Mouse (Mus musculus): ENCODE measurements around the gene 9930021J03Rik. TPM values are rescaled to one million over a fixed set of nuclear protein-coding genes. Genes with fewer than 3 reads are reported as not detected.

9930021J03Rik gene
- polyA plus RNA-seq, 1 experiment from 2014 or later = 8.1 TPM

GRCm38 (mm10) chr19:29838636-29839135 is 32.9 kb upstream of the 9930021J03Rik start:
- DNase-seq (ENCODE audit: low spot score) = no peak
- Histone ChIP-seq H3K27ac (ENCODE audit: low read depth, low read length) (no peak overlapping the region), H3K4me3 (ENCODE audit: low read depth, low read length) (no peak overlapping the region), H3K27me3 (ENCODE audit: control insufficient read depth, insufficient read depth, low read length) (peaks cover 7% of the 10 kb centered on the region; the same call in 1 of the 2 replicates), H3K4me2 (ENCODE audit: low read depth, low read length, severe bottlenecking) (no peak overlapping the region), H3K36me3 (ENCODE audit: control insufficient read depth, insufficient read depth, low read length) (no peaks in the 10 kb centered on the region), H3K4me1 (replicated peaks; ENCODE audit: control insufficient read depth, insufficient read depth, low read length) (peaks cover 4% of the 10 kb centered on the region; the same call in 1 of the 2 replicates), H3K9ac (ENCODE audit: low read length) (no peak overlapping the region), H3K9me3 (ENCODE audit: control insufficient read depth, low read length) (no peaks in the 10 kb centered on the region)
- WGBS = 80% methylated on average over 3 of the region's 3 CpGs
- no peak for ATAC-seq (replicated peaks; ENCODE audit: low FRiP score)

- H3K4me1 ChIP-seq (replicated peaks; ENCODE audit: control insufficient read depth, insufficient read depth, low read length) = no peaks in the 10 kb centered on the region
- H3K36me3 ChIP-seq (ENCODE audit: control insufficient read depth, insufficient read depth, low read length) = no peaks in the 10 kb centered on the region
- H3K4me3 ChIP-seq (ENCODE audit: low read depth, low read length) = no peak overlapping the region
- 45% methylated on average over 1 of the region's 1 CpGs for WGBS
- no peak for ATAC-seq (replicated peaks; ENCODE audit: low FRiP score)
- H3K27ac ChIP-seq (ENCODE audit: low read depth, low read length) = no peak overlapping the region
- no peak overlapping the region for H3K9ac ChIP-seq (ENCODE audit: low read length)
- H3K27me3 ChIP-seq (ENCODE audit: control insufficient read depth, insufficient read depth, low read length) = peaks cover 7% of the 10 kb centered on the region; the same call in 1 of the 2 replicates
- no peaks in the 10 kb centered on the region for H3K9me3 ChIP-seq (ENCODE audit: control insufficient read depth, low read length)
- no peak overlapping the region for H3K4me2 ChIP-seq (ENCODE audit: low read depth, low read length, severe bottlenecking)
- no peak for DNase-seq (ENCODE audit: low spot score)
Measured at GRCm38 (mm10) chr19:29838171-29838570, 32.4 kb upstream of the 9930021J03Rik start.

GRCm38 (mm10) chr19:29835364-29836034 is 29.7 kb upstream of the 9930021J03Rik start:
- Histone ChIP-seq H3K4me1 (replicated peaks; ENCODE audit: control insufficient read depth, insufficient read depth, low read length) (no peaks in the 10 kb centered on the region), H3K4me2 (ENCODE audit: low read depth, low read length, severe bottlenecking) (no peak overlapping the region), H3K27me3 (ENCODE audit: control insufficient read depth, insufficient read depth, low read length) (peaks cover 2% of the 10 kb centered on the region; the same call in 1 of the 2 replicates), H3K9me3 (ENCODE audit: control insufficient read depth, low read length) (no peaks in the 10 kb centered on the region), H3K9ac (ENCODE audit: low read length) (no peak overlapping the region), H3K36me3 (ENCODE audit: control insufficient read depth, insufficient read depth, low read length) (no peaks in the 10 kb centered on the region), H3K4me3 (ENCODE audit: low read depth, low read length) (no peak overlapping the region), H3K27ac (ENCODE audit: low read depth, low read length) (no peak overlapping the region)
- ATAC-seq (replicated peaks; ENCODE audit: low FRiP score) = no peak
- DNase-seq (ENCODE audit: low spot score) = no peak
- WGBS = 73% methylated on average over 3 of the region's 3 CpGs

- ATAC-seq (replicated peaks; ENCODE audit: low FRiP score) = no peak
- Histone ChIP-seq H3K36me3 (ENCODE audit: control insufficient read depth, insufficient read depth, low read length) (no peaks in the 10 kb centered on the region), H3K27me3 (ENCODE audit: control insufficient read depth, insufficient read depth, low read length) (no peaks in the 10 kb centered on the region), H3K9ac (ENCODE audit: low read length) (no peak overlapping the region), H3K9me3 (ENCODE audit: control insufficient read depth, low read length) (no peaks in the 10 kb centered on the region), H3K4me2 (ENCODE audit: low read depth, low read length, severe bottlenecking) (no peak overlapping the region), H3K4me3 (ENCODE audit: low read depth, low read length) (no peak overlapping the region), H3K4me1 (replicated peaks; ENCODE audit: control insufficient read depth, insufficient read depth, low read length) (no peaks in the 10 kb centered on the region), H3K27ac (ENCODE audit: low read depth, low read length) (no peak overlapping the region)
- no peak for DNase-seq (ENCODE audit: low spot score)
- 78% methylated on average over 2 of the region's 2 CpGs for WGBS
Measured at GRCm38 (mm10) chr19:29830911-29831310, 25.1 kb upstream of the 9930021J03Rik start.

- Histone ChIP-seq H3K9me3 (ENCODE audit: control insufficient read depth, low read length) (no peaks in the 10 kb centered on the region), H3K36me3 (ENCODE audit: control insufficient read depth, insufficient read depth, low read length) (no peaks in the 10 kb centered on the region), H3K27ac (ENCODE audit: low read depth, low read length) (no peak overlapping the region), H3K4me3 (ENCODE audit: low read depth, low read length) (no peak overlapping the region), H3K9ac (ENCODE audit: low read length) (no peak overlapping the region), H3K27me3 (ENCODE audit: control insufficient read depth, insufficient read depth, low read length) (no peaks in the 10 kb centered on the region), H3K4me2 (ENCODE audit: low read depth, low read length, severe bottlenecking) (no peak overlapping the region), H3K4me1 (replicated peaks; ENCODE audit: control insufficient read depth, insufficient read depth, low read length) (no peaks in the 10 kb centered on the region)
- DNase-seq (ENCODE audit: low spot score) (no peak), ATAC-seq (replicated peaks; ENCODE audit: low FRiP score) (no peak)
- WGBS = 80% methylated on average over 5 of the region's 5 CpGs
Measured at GRCm38 (mm10) chr19:29828558-29828957, 22.8 kb upstream of the 9930021J03Rik start.

GRCm38 (mm10) chr19:29826686-29827085 is 20.9 kb upstream of the 9930021J03Rik start:
- DNase-seq (ENCODE audit: low spot score) (no peak), ATAC-seq (replicated peaks; ENCODE audit: low FRiP score) (no peak)
- 81% methylated on average over 1 of the region's 1 CpGs for WGBS

GRCm38 (mm10) chr19:29825003-29825402 is 19.2 kb upstream of the 9930021J03Rik start:
- H3K4me1 ChIP-seq (replicated peaks; ENCODE audit: control insufficient read depth, insufficient read depth, low read length) = no peaks in the 10 kb centered on the region
- H3K4me3 ChIP-seq (ENCODE audit: low read depth, low read length) = no peak overlapping the region
- no peaks in the 10 kb centered on the region for H3K27me3 ChIP-seq (ENCODE audit: control insufficient read depth, insufficient read depth, low read length)
- ATAC-seq (replicated peaks; ENCODE audit: low FRiP score) (no peak), DNase-seq (ENCODE audit: low spot score) (no peak)
- H3K36me3 ChIP-seq (ENCODE audit: control insufficient read depth, insufficient read depth, low read length) = no peaks in the 10 kb centered on the region
- H3K9ac ChIP-seq (ENCODE audit: low read length) = no peak overlapping the region
- no peak overlapping the region for H3K27ac ChIP-seq (ENCODE audit: low read depth, low read length)
- H3K4me2 ChIP-seq (ENCODE audit: low read depth, low read length, severe bottlenecking) = no peak overlapping the region
- WGBS = 71% methylated on average over 2 of the region's 2 CpGs
- no peaks in the 10 kb centered on the region for H3K9me3 ChIP-seq (ENCODE audit: control insufficient read depth, low read length)

More at GRCm38 (mm10) chr19:29826686-29827085, 20.9 kb upstream of the 9930021J03Rik start:
- no peak overlapping the region for H3K4me2 ChIP-seq (ENCODE audit: low read depth, low read length, severe bottlenecking)
- no peaks in the 10 kb centered on the region for H3K36me3 ChIP-seq (ENCODE audit: control insufficient read depth, insufficient read depth, low read length)
- no peak overlapping the region for H3K4me3 ChIP-seq (ENCODE audit: low read depth, low read length)
- H3K27me3 ChIP-seq (ENCODE audit: control insufficient read depth, insufficient read depth, low read length) = no peaks in the 10 kb centered on the region
- no peak overlapping the region for H3K9ac ChIP-seq (ENCODE audit: low read length)
- H3K27ac ChIP-seq (ENCODE audit: low read depth, low read length) = no peak overlapping the region
- H3K4me1 ChIP-seq (replicated peaks; ENCODE audit: control insufficient read depth, insufficient read depth, low read length) = no peaks in the 10 kb centered on the region
- H3K9me3 ChIP-seq (ENCODE audit: control insufficient read depth, low read length) = no peaks in the 10 kb centered on the region

- Histone ChIP-seq H3K4me2 (ENCODE audit: low read depth, low read length, severe bottlenecking) (no peak overlapping the region), H3K4me3 (ENCODE audit: low read depth, low read length) (no peak overlapping the region), H3K9ac (ENCODE audit: low read length) (no peak overlapping the region), H3K36me3 (ENCODE audit: control insufficient read depth, insufficient read depth, low read length) (no peaks in the 10 kb centered on the region), H3K27me3 (ENCODE audit: control insufficient read depth, insufficient read depth, low read length) (no peaks in the 10 kb centered on the region), H3K9me3 (ENCODE audit: control insufficient read depth, low read length) (no peaks in the 10 kb centered on the region), H3K27ac (ENCODE audit: low read depth, low read length) (no peak overlapping the region), H3K4me1 (replicated peaks; ENCODE audit: control insufficient read depth, insufficient read depth, low read length) (no peaks in the 10 kb centered on the region)
- 45% methylated on average over 6 of the region's 6 CpGs for WGBS
- DNase-seq (ENCODE audit: low spot score) (peak; percentile 73), ATAC-seq (replicated peaks; ENCODE audit: low FRiP score) (no peak)
Measured at GRCm38 (mm10) chr19:29824034-29824700, 18.4 kb upstream of the 9930021J03Rik start.

Data from forebrain, embryonic 11.5 days (tissue).